Mouse (Mus musculus) frontal cortex, adult (tissue): ENCODE measurements around the gene Olfr1143.
A peak's percentile ranks its signal among the peaks of the same experiment; 100 is the strongest.

Experiments used
- ATAC-seq: cut with Nextera tagmentation; 2 replicates; pipeline ENCODE4 v1.9.2; 2017; ENCODE audit warnings: mild to moderate bottlenecking, moderate library complexity, mixed read lengths; ENCODE audit not compliant: low TSS enrichment

The Olfr1143 gene

DNA sequence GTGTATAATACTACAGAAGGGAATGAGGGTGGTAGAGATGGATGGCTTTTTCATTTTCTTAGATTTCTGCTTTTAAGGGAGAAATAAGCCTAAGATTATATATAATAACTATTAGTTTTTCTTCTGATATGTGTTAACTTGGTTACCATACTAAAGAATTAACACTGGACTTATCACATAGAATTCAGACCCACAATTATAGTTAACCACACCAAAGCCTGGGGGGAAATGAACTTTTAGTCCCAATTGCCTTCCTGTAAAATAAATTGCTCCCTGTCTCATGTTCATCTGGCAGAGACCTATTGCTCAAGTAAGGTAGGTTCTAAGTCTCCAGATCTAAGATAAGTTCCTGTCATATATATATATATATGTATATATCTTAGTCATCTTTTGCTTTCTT is at the start of gene Olfr1143:
TSS of gene Olfr1143 (plus strand) at position 301 of the 400 bp plus-strand sequence.
- no peak for ATAC-seq

DNA sequence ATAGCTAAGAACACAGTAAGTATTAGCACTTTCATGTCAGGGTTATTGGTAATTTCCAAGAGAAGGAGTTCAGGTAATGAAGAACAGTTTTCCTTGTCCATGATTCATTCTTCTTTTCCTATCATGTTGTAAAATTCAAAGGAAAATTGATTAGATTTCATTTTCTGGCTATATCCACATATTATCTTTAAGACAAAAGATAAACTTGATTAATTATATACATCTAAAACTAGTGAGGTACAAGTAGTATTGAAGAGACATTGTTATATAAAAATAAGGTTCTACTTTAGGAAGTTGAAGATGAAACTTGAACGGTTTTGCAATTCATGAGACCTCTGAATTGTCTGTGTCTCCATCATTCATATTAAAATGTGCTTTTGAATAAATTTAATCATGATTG is 46.5 kb upstream of the Olfr1143 start, which contains the start of gene Olfr1141:
TSS of gene Olfr1141 (minus strand) at position 101 of the 400 bp plus-strand sequence.
- ATAC-seq, result no peak

DNA sequence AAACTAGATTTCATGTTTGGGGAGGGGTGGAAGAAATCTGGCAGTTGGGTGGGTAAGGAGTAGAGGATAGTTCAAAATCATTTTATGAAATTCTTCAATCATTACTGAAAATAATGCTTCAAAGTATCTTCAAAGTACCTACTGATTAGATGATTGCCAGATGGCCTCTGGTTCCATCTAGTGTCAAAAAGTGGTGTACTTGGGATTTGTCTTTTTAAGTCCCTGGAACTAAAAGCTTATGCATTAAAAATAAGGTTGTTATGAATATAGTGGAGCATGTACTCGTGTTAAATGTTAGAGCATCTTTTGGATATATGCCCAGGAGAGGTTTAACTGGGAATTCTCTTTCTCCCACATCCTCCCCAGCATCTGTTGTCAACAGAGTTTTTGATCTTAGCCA is 24.2 kb upstream of the Olfr1143 start:
- ATAC-seq, result peak; percentile 57

DNA sequence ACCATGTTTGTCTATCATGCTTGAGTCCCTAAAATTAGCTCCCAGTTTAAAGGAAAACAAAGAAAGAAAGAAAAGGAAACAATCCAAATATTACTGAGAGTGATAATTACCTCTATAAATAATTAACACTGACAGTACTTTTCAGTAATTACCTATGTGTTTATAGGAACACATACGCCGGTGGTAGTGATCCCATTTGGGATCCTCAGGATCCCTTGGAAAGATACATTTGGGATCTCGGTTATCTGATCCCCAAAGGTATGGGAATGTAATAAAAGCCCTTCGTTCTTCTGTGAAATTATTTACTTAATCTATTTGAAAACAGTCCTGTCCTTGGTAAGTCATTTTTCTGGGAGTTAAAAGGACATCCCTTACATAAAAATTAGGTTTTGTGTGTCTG is 21.2 kb upstream of the Olfr1143 start, which contains the start of gene Olfr152:
TSS of gene Olfr152 (plus strand) at position 301 of the 400 bp plus-strand sequence.
- no peak for ATAC-seq

DNA sequence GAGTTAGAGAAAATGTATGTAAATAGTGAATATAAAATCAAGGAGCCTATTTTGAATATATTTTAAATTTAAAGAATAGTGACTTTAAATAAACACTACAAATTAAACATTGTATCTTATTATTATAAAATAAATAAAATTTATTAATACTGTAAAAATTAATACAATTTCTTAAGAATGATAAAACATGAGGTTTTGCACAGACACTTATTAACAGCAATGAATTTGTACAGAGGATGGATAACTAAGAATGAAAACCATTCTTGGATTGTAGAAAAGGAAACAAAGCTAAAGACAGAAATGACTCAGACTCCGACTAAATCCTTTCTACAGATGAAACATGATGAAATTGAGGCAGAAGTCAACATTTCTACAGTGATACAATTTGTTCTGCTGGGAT is 9.1 kb downstream of the Olfr1143 start, which contains the start of gene Olfr1145:
TSS of gene Olfr1145 (plus strand) at position 301 of the 400 bp plus-strand sequence.
- no peak for ATAC-seq

DNA sequence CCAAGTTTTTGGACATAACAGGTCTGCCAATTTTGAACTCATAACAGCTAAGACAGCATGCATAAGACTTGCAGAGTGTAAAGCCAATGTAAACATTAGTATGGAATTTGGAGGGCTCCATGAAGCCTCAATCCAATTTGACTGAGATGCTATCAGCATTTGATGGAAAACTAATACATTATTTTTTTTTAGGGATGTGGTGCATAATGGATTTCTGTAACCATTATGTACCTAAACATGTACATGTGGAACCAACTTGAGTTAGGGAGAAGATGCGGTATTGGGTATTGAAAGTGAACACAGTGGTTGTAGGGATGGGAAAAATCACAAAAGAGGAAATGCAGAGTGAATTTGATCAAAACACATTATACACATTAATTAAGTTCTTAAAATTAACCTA is 29.8 kb downstream of the Olfr1143 start, which contains the start of gene Olfr1148:
TSS of gene Olfr1148 (plus strand) at position 301 of the 400 bp plus-strand sequence.
- ATAC-seq, result no peak

DNA sequence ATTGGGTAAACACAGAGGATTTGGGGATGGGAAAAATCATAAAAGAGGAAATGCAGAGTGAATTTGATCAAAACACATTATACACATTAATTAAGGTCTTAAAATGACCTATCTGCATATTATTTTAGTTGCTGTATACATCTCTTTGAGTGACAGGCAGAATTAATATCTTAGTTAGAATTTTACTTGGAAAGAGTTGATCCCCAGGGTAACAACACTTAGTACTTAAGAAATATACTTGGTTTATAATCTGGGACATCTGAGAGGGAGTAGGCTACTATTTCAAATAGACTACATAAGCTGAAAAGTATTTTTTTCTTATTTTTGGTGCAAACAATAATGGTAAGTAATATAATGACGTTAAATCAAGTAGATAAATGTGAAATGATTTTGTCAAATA is 43.3 kb downstream of the Olfr1143 start, which contains the start of gene Olfr1150-ps1:
TSS of gene Olfr1150-ps1 (plus strand) at position 301 of the 400 bp plus-strand sequence.
- no peak for ATAC-seq
